Mouse (Mus musculus): ENCODE results near the gene Etv5.
A peak's percentile ranks its signal among the peaks of the same experiment; 100 is the strongest.

The Etv5 gene

GRCm38 (mm10) chr16:22439499-22440177 is at the start of gene Etv5:
TSS of gene Etv5 (minus strand) at chr16:22439719.
- DNase-seq (ENCODE audit: low spot score) = peak; percentile 99

- no peak for DNase-seq (ENCODE audit: low spot score)
These were observed 44.4 kb upstream of the Etv5 start for GRCm38 (mm10) chr16:22483900-22484299.

GRCm38 (mm10) chr16:22479322-22479721 is 39.8 kb upstream of the Etv5 start:
- no peak for DNase-seq (ENCODE audit: low spot score)

- no peak for DNase-seq (ENCODE audit: low spot score)
These were observed 32.2 kb upstream of the Etv5 start for GRCm38 (mm10) chr16:22471728-22472127.

- DNase-seq (ENCODE audit: low spot score) = no peak
These were observed 29.9 kb upstream of the Etv5 start for GRCm38 (mm10) chr16:22469385-22469784.

GRCm38 (mm10) chr16:22467111-22467510 is 27.6 kb upstream of the Etv5 start:
- no peak for DNase-seq (ENCODE audit: low spot score)

- DNase-seq (ENCODE audit: low spot score) = no peak
These were observed 26.9 kb upstream of the Etv5 start for GRCm38 (mm10) chr16:22466381-22466780.

- no peak for DNase-seq (ENCODE audit: low spot score)
These were observed 22.7 kb upstream of the Etv5 start for GRCm38 (mm10) chr16:22462220-22462619.

- no peak for DNase-seq (ENCODE audit: low spot score)
These were observed 22.2 kb upstream of the Etv5 start for GRCm38 (mm10) chr16:22461728-22462127.

GRCm38 (mm10) chr16:22460960-22461359 is 21.4 kb upstream of the Etv5 start:
- no peak for DNase-seq (ENCODE audit: low spot score)

GRCm38 (mm10) chr16:22452082-22452481 is 12.6 kb upstream of the Etv5 start:
- DNase-seq (ENCODE audit: low spot score) = no peak

GRCm38 (mm10) chr16:22448093-22448492 is 8.6 kb upstream of the Etv5 start:
- DNase-seq (ENCODE audit: low spot score) = no peak

- DNase-seq (ENCODE audit: low spot score) = no peak
These were observed 5.3 kb upstream of the Etv5 start for GRCm38 (mm10) chr16:22444786-22445185.

- peak; percentile 39 for DNase-seq (ENCODE audit: low spot score)
These were observed 2.7 kb upstream of the Etv5 start for GRCm38 (mm10) chr16:22442202-22442601.

- DNase-seq (ENCODE audit: low spot score) = no peak
These were observed 1.8 kb upstream of the Etv5 start for GRCm38 (mm10) chr16:22441317-22441716.

- peak; percentile 72 for DNase-seq (ENCODE audit: low spot score)
These were observed 750 bp upstream of the Etv5 start for GRCm38 (mm10) chr16:22440269-22440668.

GRCm38 (mm10) chr16:22438441-22439373 is 812 bp downstream of the Etv5 start:
- DNase-seq (ENCODE audit: low spot score) = peak; percentile 96

GRCm38 (mm10) chr16:22436106-22436505 is 3.4 kb downstream of the Etv5 start:
- DNase-seq (ENCODE audit: low spot score) = no peak

- no peak for DNase-seq (ENCODE audit: low spot score)
These were observed 5.0 kb downstream of the Etv5 start for GRCm38 (mm10) chr16:22434530-22434929.

- peak; percentile 58 for DNase-seq (ENCODE audit: low spot score)
These were observed 5.6 kb downstream of the Etv5 start for GRCm38 (mm10) chr16:22433944-22434343.

GRCm38 (mm10) chr16:22431773-22432172 is 7.7 kb downstream of the Etv5 start:
- DNase-seq (ENCODE audit: low spot score) = no peak

- no peak for DNase-seq (ENCODE audit: low spot score)
These were observed 8.2 kb downstream of the Etv5 start for GRCm38 (mm10) chr16:22431335-22431734.
